Mouse (Mus musculus) MEL (cell line): ENCODE data around the gene G0s2.

Experiments
- CTCF ChIP-seq, 3 experiments: IDR thresholded peaks in 2 of 3; conservative IDR thresholded peaks in 1 of 3; 2 replicates each; pipeline ENCODE4 v1.5.1; 2011 to 2012; ENCODE audit warnings: low read length in 3 of 3, low read depth in 2 of 3, mild to moderate bottlenecking in 2 of 3, improper control_type of control experiment in 1 of 3, inconsistent platforms in 1 of 3, mixed read lengths in 1 of 3, moderate library complexity in 1 of 3; ENCODE audit not compliant: control insufficient read depth in 1 of 3, insufficient read depth in 1 of 3, poor library complexity in 1 of 3, severe bottlenecking in 1 of 3
- POLR2A ChIP-seq, 2 experiments: IDR thresholded peaks; 2 replicates each; pipeline ENCODE4 v1.6.1; 2011 to 2012; ENCODE audit warnings: low read length in 2 of 2, mild to moderate bottlenecking in 2 of 2, control low read depth in 1 of 2, improper control_type of control experiment in 1 of 2, low read depth in 1 of 2, moderate library complexity in 1 of 2; ENCODE audit not compliant: control insufficient read depth in 1 of 2, insufficient read depth in 1 of 2, poor library complexity in 1 of 2
- POLR2AphosphoS2 ChIP-seq: IDR thresholded peaks from 2 replicates; pipeline ENCODE4 v1.6.1; 2011; ENCODE audit warnings: low read length, improper control_type of control experiment

DNA sequence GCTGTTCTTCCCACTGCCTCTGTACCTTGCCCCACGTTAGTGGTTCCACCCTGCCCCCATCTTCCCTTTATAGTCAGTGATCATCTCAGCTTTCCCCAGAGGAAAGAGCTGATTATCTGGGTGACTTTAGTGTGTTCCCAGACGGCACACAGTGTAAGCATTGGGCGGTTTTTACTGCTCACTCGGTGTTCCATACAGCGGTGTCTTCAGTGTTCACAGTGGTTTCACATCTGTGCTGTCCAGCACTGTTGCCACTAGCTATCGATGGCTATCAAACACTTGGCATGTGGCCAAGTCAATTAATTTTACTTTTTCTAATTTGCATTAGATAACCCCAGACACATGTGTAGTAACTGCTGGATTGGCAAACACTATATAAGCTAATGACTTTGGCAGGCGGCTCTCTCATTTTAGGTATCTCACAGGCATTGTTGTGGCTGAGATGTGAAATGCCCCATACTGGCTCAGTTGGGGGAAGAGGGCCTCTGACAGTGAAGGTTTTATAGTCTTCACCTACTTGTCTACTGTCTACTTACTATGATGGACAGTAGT, 11.3 kb upstream of the G0s2 start:
- no peak for TF ChIP-seq POLR2AphosphoS2
- TF ChIP-seq POLR2A (IDR thresholded peaks at IDR 0.05; ENCODE audit: control insufficient read depth in 1 of 2, insufficient read depth in 1 of 2, low read depth in 1 of 2, low read length in 2 of 2, poor library complexity in 1 of 2) = no peak
- TF ChIP-seq CTCF (IDR thresholded peaks at IDR 0.05 in 2 of 3, conservative IDR thresholded peaks at IDR 0.05 in 1 of 3; ENCODE audit: control insufficient read depth in 1 of 3, insufficient read depth in 1 of 3, low read depth in 2 of 3, low read length in 3 of 3, poor library complexity in 1 of 3, severe bottlenecking in 1 of 3) = no peak
